Mouse (Mus musculus): ENCODE data around the gene Cacng5.

- peak; percentile 91 for TF ChIP-seq CTCF (IDR thresholded peaks at IDR 0.05; ENCODE audit: low read depth)
- TF ChIP-seq EP300 (optimal IDR thresholded peaks at IDR 0.05): no peak
Observed at GRCm38 (mm10) chr11:107859288-107859687, 55.6 kb downstream of the Cacng5 start.

All from stomach, postnatal 0 days (tissue).